Mouse (Mus musculus): ENCODE measurements at regions not wholly inside any gene's neighbourhood (a gene's known extent, or its start where the extent isn't known, plus 50 kb on each side); places are given as distances from the start of the nearest gene placed in this dataset.

- no peaks in the 10 kb centered on the region for H3K9me3 ChIP-seq (replicated peaks)
- no peak overlapping the region for H3K4me2 ChIP-seq
- no peak overlapping the region for H3K9ac ChIP-seq
- 56% methylated on average over 2 of the region's 2 CpGs for WGBS
- H3K4me1 ChIP-seq, result no peaks in the 10 kb centered on the region
- H3K27me3 ChIP-seq, result no peaks in the 10 kb centered on the region
- no peaks in the 10 kb centered on the region for H3K36me3 ChIP-seq (ENCODE audit: poor library complexity, severe bottlenecking)
- ATAC-seq, result no peak
- H3K4me3 ChIP-seq, result no peak overlapping the region
- no peak overlapping the region for H3K27ac ChIP-seq
Observed at GRCm38 (mm10) chr16:74796303-74796653, 384.7 kb upstream of the Robo2 start.

- Histone ChIP-seq H3K36me3 (ENCODE audit: poor library complexity, severe bottlenecking) (no peaks in the 10 kb centered on the region), H3K27me3 (no peaks in the 10 kb centered on the region), H3K27ac (no peak overlapping the region), H3K9ac (no peak overlapping the region), H3K4me2 (no peak overlapping the region), H3K4me3 (no peak overlapping the region), H3K9me3 (replicated peaks) (no peaks in the 10 kb centered on the region), H3K4me1 (no peaks in the 10 kb centered on the region)
- WGBS, result 50% methylated on average over 5 of the region's 5 CpGs
- no peak for ATAC-seq
Observed at GRCm38 (mm10) chr16:74795360-74796302, 384.0 kb upstream of the Robo2 start.

GRCm38 (mm10) chr16:74785365-74786119 lies 373.9 kb upstream of the Robo2 start:
- Histone ChIP-seq H3K4me2 (no peak overlapping the region), H3K27ac (no peak overlapping the region), H3K4me1 (peaks cover 11% of the 10 kb centered on the region), H3K4me3 (no peak overlapping the region), H3K27me3 (no peaks in the 10 kb centered on the region), H3K9ac (no peak overlapping the region), H3K9me3 (replicated peaks) (no peaks in the 10 kb centered on the region), H3K36me3 (ENCODE audit: poor library complexity, severe bottlenecking) (no peaks in the 10 kb centered on the region)
- peak; percentile 63; the same call in 1 of the 2 replicates for ATAC-seq
- WGBS, result 49% methylated on average over 9 of the region's 9 CpGs

DNA sequence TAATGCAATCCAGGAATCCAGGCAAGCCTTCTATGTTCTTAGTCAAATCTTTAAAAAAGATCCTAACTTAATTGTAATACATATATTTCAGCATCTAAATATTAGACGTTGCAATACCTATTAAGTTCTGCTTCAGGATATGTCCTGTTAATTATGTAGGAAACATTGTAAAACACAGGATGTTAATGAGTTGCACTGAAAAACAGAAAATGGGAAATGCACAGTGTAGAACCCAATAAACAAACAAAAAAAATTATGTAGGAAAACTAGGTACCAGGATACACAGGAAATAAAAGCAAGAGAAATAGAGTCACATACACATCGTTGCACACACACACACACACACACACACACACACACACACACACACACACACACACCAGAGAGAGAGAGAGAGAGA lies 368.8 kb upstream of the Robo2 start:
- WGBS, result 89% methylated on average over 2 of the region's 2 CpGs
- Histone ChIP-seq H3K9me3 (replicated peaks) (no peaks in the 10 kb centered on the region), H3K4me1 (0 out of 2 replicates have a peak, but pooled peaks cover 5% of the 10 kb centered on the region), H3K4me2 (no peak overlapping the region), H3K27ac (no peak overlapping the region), H3K36me3 (ENCODE audit: poor library complexity, severe bottlenecking) (no peaks in the 10 kb centered on the region), H3K9ac (no peak overlapping the region), H3K4me3 (no peak overlapping the region), H3K27me3 (no peaks in the 10 kb centered on the region)
- ATAC-seq, result no peak

GRCm38 (mm10) chr16:74768264-74768663 lies 356.6 kb upstream of the Robo2 start:
- WGBS, result 83% methylated on average over 4 of the region's 4 CpGs
- H3K4me1 ChIP-seq, result 0 out of 2 replicates have a peak, but pooled peaks cover 3% of the 10 kb centered on the region
- no peaks in the 10 kb centered on the region for H3K27me3 ChIP-seq
- no peak for ATAC-seq
- H3K9me3 ChIP-seq (replicated peaks), result no peaks in the 10 kb centered on the region
- H3K4me3 ChIP-seq, result no peak overlapping the region
- H3K27ac ChIP-seq, result no peak overlapping the region
- H3K36me3 ChIP-seq (ENCODE audit: poor library complexity, severe bottlenecking), result no peaks in the 10 kb centered on the region
- no peak overlapping the region for H3K9ac ChIP-seq
- no peak overlapping the region for H3K4me2 ChIP-seq

- H3K4me1 ChIP-seq, result no peaks in the 10 kb centered on the region
- no peak for ATAC-seq
- H3K4me2 ChIP-seq, result no peak overlapping the region
- no peak overlapping the region for H3K4me3 ChIP-seq
- no peaks in the 10 kb centered on the region for H3K36me3 ChIP-seq (ENCODE audit: poor library complexity, severe bottlenecking)
- H3K9ac ChIP-seq, result no peak overlapping the region
- H3K9me3 ChIP-seq (replicated peaks), result peaks cover 5% of the 10 kb centered on the region; the same call in 1 of the 2 replicates
- 37% methylated on average over 6 of the region's 6 CpGs for WGBS
- no peaks in the 10 kb centered on the region for H3K27me3 ChIP-seq
- H3K27ac ChIP-seq, result no peak overlapping the region
Observed at GRCm38 (mm10) chr16:74756720-74757345, 345.2 kb upstream of the Robo2 start.

- Histone ChIP-seq H3K4me2 (no peak overlapping the region), H3K4me3 (no peak overlapping the region), H3K27ac (no peak overlapping the region), H3K36me3 (ENCODE audit: poor library complexity, severe bottlenecking) (no peaks in the 10 kb centered on the region), H3K9me3 (replicated peaks) (peaks cover 5% of the 10 kb centered on the region; the same call in 1 of the 2 replicates), H3K27me3 (no peaks in the 10 kb centered on the region), H3K4me1 (no peaks in the 10 kb centered on the region), H3K9ac (no peak overlapping the region)
- no peak for ATAC-seq
- WGBS, result 46% methylated on average over 3 of the region's 3 CpGs
Observed at GRCm38 (mm10) chr16:74750900-74751299, 339.3 kb upstream of the Robo2 start.

DNA sequence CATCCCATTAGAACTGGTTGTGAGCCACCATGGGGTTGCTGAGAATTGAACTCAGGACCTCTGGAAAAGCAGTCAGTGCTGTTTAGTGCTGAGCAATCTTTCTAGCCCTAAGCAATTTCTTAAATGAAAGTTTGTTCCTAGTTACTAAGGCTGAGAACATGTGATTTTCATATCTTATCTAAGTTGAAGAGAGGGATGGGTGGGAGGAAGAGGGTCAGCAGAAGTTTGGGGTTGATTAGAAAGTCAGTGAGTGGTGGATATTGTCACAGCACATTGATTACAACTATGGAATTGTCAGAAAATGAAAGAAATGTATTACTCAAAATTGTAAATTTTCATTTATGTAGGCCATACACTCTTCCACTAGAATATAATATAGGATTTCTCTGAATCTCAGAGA lies 337.4 kb upstream of the Robo2 start:
- H3K4me3 ChIP-seq, result no peak overlapping the region
- no peaks in the 10 kb centered on the region for H3K27me3 ChIP-seq
- H3K27ac ChIP-seq, result no peak overlapping the region
- no peak overlapping the region for H3K9ac ChIP-seq
- H3K4me1 ChIP-seq, result no peaks in the 10 kb centered on the region
- peaks cover 5% of the 10 kb centered on the region; the same call in 1 of the 2 replicates for H3K9me3 ChIP-seq (replicated peaks)
- no peak for ATAC-seq
- no peaks in the 10 kb centered on the region for H3K36me3 ChIP-seq (ENCODE audit: poor library complexity, severe bottlenecking)
- H3K4me2 ChIP-seq, result no peak overlapping the region

GRCm38 (mm10) chr16:74743512-74743911 lies 331.9 kb upstream of the Robo2 start:
- Histone ChIP-seq H3K36me3 (ENCODE audit: poor library complexity, severe bottlenecking) (no peaks in the 10 kb centered on the region), H3K4me2 (no peak overlapping the region), H3K4me3 (no peak overlapping the region), H3K9ac (no peak overlapping the region), H3K27ac (no peak overlapping the region), H3K9me3 (replicated peaks) (no peaks in the 10 kb centered on the region), H3K4me1 (no peaks in the 10 kb centered on the region; the same call in 1 of the 2 replicates), H3K27me3 (no peaks in the 10 kb centered on the region)
- WGBS, result 50% methylated on average over 3 of the region's 3 CpGs
- peak; percentile 53; the same call in 1 of the 2 replicates for ATAC-seq

GRCm38 (mm10) chr16:74739194-74740135 lies 327.8 kb upstream of the Robo2 start:
- Histone ChIP-seq H3K4me2 (no peak overlapping the region), H3K9ac (no peak overlapping the region), H3K27me3 (no peaks in the 10 kb centered on the region), H3K36me3 (ENCODE audit: poor library complexity, severe bottlenecking) (no peaks in the 10 kb centered on the region), H3K4me1 (no peaks in the 10 kb centered on the region; the same call in 1 of the 2 replicates), H3K4me3 (no peak overlapping the region), H3K27ac (no peak overlapping the region), H3K9me3 (replicated peaks) (no peaks in the 10 kb centered on the region)
- 62% methylated on average over 12 of the region's 12 CpGs for WGBS
- peak; percentile 61 for ATAC-seq
